Mouse (Mus musculus) myocyte (in vitro differentiated cells): Measurements from ENCODE around the gene Asb15.

ENCODE experiments used
- MAX ChIP-seq: IDR thresholded peaks from one replicate; pipeline ENCODE4 v1.6.1; 2011; ENCODE audit warnings: low read depth, mild to moderate bottlenecking, control low read depth
- MYOG ChIP-seq, 3 experiments: IDR thresholded peaks; one replicate each; pipeline ENCODE4 v1.6.1; 2011; ENCODE audit warnings: control low read depth in 2 of 3, low read depth in 2 of 3, mild to moderate bottlenecking in 2 of 3; ENCODE audit not compliant: insufficient read length in 2 of 3, control insufficient read depth in 1 of 3, insufficient read depth in 1 of 3
- POLR2A ChIP-seq: IDR thresholded peaks from one replicate; pipeline ENCODE4 v1.6.1; 2011; ENCODE audit warnings: low read depth, mild to moderate bottlenecking, control low read depth, moderate library complexity; ENCODE audit not compliant: insufficient read length
- POLR2AphosphoS2 ChIP-seq: IDR thresholded peaks from one replicate; pipeline ENCODE4 v1.6.1; 2011; ENCODE audit warnings: low read depth, control low read depth; ENCODE audit not compliant: insufficient read length
- REST ChIP-seq: IDR thresholded peaks from one replicate; pipeline ENCODE4 v1.6.1; 2011; ENCODE audit warnings: mild to moderate bottlenecking, control low read depth, moderate library complexity; ENCODE audit not compliant: insufficient read depth, insufficient read length
- SRF ChIP-seq: IDR thresholded peaks from one replicate; pipeline ENCODE4 v1.6.1; 2011; ENCODE audit warnings: low read depth; ENCODE audit not compliant: control insufficient read depth, insufficient read length
- TCF12 ChIP-seq: IDR thresholded peaks from one replicate; pipeline ENCODE4 v1.6.1; 2011; ENCODE audit warnings: mild to moderate bottlenecking, control low read depth; ENCODE audit not compliant: poor library complexity, insufficient read depth, severe bottlenecking
- TCF3 ChIP-seq: IDR thresholded peaks from one replicate; pipeline ENCODE4 v1.6.1; 2011; ENCODE audit warnings: low read depth, control low read depth; ENCODE audit not compliant: insufficient read length
- USF1 ChIP-seq: IDR thresholded peaks from one replicate; pipeline ENCODE4 v1.6.1; 2011; ENCODE audit warnings: low read depth, mild to moderate bottlenecking, control low read depth, moderate library complexity

DNA sequence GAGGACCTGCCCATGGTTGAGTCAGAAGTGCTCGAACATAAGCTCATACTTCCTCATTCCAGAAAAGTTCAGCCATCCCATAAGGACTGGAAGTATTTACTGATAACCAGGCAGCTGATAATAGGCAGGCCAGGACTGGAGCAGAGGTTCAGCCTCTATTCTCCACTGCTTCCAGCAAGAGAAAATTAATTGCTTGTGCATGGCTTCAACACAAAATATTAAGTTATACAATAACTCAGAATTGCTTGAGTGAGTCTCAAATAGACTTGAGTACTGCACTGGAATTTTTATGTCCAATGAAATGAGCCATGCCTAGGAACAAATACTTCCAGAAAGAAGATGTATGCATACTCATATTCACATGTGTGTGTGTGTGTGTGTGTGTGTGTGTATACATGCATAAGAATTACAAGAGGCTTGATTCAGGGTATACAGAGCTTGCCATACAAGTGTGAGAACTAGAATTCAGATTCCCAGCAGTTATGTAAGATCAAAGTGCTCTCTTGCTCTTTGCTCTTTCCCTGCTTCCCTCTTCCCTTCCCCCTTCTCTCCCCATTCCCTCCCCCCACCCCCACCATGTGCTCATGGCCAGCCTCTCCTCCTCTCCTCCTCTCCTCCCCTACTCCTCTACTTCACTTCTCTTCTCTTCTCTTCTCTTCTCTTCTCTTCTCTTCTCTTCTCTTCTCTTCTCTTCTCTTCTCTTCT lies 18.9 kb downstream of the Asb15 start:
- TF ChIP-seq POLR2A (no peak), SRF (no peak), MAX (no peak), MYOG (IDR thresholded peaks at IDR 0.05; ENCODE audit: control insufficient read depth in 1 of 3, insufficient read depth in 1 of 3, insufficient read length in 2 of 3, low read depth in 2 of 3) (no peak), TCF3 (no peak), TCF12 (no peak), USF1 (no peak), POLR2AphosphoS2 (no peak), REST (no peak)
